Mouse (Mus musculus): ENCODE measurements around the gene Mettl21c. TPM values are rescaled to one million over a fixed set of nuclear protein-coding genes. Genes with fewer than 3 reads are reported as not detected.
A peak's percentile ranks its signal among the peaks of the same experiment; 100 is the strongest.
"Not testable (repeated sequence)": the region's sequence is repeated elsewhere in the genome, so short reads cannot be mapped to it uniquely, and the experiment has no call there.

The Mettl21c gene
- total RNA-seq (2021) = 100 to 1,000 TPM in 1 of 2 experiments, 10 to 100 TPM in 1; 89.0 to 108 TPM
- long read RNA-seq, experiment 1, transcript Mettl21c-201 (5 exons, 1,086 nt) = major isoform, 25 of 65 reads
- long read RNA-seq, experiment 1, transcript Mettl21c-202 (3 exons, 3,482 nt) = minor isoform, 10 of 65 reads
- long read RNA-seq, experiment 1, partial matches to known transcripts = 19 of 65 reads
- long read RNA-seq, experiment 1, other reads (novel, unspliced or antisense) = 11 of 65 reads
- long read RNA-seq, experiment 2, transcript Mettl21c-202 (3 exons, 3,482 nt) = minor isoform, 13 of 54 reads
- long read RNA-seq, experiment 2, transcript Mettl21c-201 (5 exons, 1,086 nt) = major isoform, 16 of 54 reads
- long read RNA-seq, experiment 2, partial matches to known transcripts = 16 of 54 reads
- long read RNA-seq, experiment 2, other reads (novel, unspliced or antisense) = 9 of 54 reads

DNA sequence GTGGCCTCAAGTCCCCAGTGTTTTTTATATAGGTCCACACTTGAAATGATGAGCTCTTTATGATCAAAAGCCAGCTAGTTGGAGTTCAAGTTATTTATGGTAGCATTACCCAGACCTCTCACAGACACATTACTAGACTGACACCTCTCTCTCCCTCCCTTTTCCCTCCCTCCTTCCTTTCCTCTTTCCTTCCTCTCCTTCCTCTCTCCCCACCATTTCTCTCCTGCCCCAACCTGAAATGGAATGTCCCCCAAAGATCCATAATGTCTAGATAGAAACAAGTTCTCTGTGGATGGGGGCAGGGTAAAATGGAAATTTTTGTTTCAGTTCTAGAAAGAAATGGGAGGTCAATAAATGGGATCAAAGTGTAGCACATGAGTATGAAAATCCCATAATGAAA, at the start of gene Mettl21c:
Gene Mettl21c (minus strand): TSS at position 101 of the 400 bp plus-strand sequence.
- DNase-seq = no peak

DNA sequence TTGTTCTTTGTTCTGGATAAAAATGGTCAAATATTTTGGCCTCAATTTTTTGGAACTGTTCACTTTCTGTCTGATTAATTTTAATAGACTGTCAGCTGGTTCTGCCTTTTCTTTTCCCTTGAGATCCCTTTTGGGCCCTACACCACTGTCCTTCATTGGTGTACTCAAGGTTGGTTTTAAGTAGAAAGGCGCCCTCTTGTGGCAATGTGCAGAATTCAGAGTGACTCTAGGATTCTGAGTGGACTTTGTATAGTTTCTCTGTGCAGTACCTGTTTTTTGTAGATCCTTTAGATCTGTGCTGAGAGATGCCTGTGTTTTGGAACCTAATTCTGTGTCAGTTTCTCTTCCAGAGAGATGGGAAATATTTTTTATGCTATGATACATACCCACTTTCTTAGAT, 44.8 kb upstream of the Mettl21c start:
- peak; percentile 40 for DNase-seq

GRCm38 (mm10) chr1:44063439-44063838, 43.6 kb upstream of the Mettl21c start:
- DNase-seq = no peak

GRCm38 (mm10) chr1:44061836-44062235, 42.0 kb upstream of the Mettl21c start, which contains the start of gene Gm8251:
Gm8251 (minus strand) TSS chr1:44061936.
- no peak for DNase-seq

DNA sequence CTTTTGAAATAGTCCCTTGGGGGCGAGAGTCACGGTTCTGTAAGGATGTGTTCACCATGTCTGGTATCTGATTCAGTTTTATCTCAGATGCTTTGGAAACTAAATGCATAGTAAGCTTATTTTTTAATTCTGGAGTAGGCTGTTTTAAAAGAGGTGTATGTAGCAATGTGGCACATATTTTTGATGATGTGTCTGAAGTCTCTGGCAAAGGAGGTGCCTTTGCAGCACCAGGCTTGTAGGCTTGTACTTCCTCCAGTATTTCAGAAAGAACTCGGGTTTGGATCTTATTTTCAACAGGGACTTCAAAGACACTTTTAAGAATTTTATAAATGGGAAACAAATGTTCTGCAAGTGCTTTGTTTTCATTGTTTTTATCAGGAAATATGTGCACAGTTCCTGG, 38.0 kb upstream of the Mettl21c start:
- DNase-seq = no peak

GRCm38 (mm10) chr1:44046556-44046955, 26.7 kb upstream of the Mettl21c start:
- no peak for DNase-seq

DNA sequence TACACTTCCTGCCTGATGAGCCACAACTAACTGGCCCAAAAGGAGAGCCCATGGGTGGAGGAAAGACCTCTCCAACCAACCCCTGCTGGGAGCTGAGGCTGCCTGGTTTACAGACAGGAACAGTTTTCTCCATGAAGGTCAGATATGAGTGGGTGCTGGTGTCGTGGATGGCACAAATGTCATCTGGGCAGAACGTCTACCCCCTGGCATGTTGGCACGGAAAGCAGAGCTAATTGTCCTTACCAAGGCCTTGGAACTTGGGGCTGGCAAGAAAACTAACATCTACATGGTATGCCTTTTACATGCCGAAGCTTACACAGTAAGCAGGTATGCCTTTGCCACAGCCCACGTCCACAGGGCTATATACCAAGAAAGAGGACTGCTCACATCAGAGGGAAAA, 25.9 kb upstream of the Mettl21c start:
- not testable (repeated sequence) for DNase-seq

DNA sequence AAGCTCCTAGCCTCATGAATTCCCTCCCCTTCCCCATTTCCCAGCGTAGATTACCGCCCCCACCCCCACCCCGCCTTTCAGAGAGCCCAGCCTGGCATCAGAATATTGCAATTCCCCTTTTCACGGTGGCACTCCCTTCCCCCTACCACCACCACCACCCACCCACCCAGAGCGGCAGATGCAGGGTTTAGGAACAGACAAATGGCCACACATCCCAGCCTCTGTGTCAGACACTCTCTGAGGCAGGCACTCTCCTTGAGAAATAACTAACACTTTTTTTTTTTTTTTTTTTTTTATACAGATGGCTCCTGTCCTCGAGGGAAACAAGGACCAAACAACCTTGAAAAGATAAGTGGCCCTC, 22.7 kb upstream of the Mettl21c start:
- no peak for DNase-seq

DNA sequence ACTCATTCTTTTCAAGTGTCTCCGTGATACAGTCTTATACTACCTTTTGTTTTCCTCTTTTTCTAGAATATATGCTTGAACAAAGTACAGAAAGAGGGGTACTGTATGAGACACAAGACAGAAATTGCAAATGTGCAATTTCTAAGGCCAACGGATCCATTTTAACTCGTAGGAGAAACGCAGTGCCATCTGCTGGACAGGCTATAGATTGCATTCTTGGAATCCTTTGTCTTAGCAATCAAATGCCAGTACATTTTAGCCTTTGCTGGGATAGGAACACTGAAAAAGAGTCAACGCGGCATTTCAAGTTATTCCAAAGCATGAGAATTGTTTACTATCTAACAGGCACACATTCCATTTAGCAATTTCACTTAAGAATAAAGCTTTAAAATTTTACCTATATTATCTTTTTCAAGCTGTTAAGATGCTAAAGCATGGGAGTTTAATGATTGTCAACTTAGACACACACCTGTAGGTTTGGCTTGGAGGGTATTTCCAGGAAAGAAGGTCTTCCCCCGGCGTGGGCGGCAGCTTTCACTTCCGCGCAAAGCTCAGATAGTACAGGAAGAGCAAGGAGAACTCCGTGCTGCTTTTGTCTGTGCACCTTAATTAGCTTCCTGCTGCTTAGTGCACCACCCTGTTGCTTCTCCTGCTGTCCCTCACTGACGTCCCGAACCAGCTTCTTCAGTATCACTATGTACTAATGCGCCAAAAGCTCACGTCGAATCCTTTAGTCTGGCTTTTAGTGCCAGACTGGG, 22.1 kb upstream of the Mettl21c start:
- DNase-seq = peak; percentile 64

DNA sequence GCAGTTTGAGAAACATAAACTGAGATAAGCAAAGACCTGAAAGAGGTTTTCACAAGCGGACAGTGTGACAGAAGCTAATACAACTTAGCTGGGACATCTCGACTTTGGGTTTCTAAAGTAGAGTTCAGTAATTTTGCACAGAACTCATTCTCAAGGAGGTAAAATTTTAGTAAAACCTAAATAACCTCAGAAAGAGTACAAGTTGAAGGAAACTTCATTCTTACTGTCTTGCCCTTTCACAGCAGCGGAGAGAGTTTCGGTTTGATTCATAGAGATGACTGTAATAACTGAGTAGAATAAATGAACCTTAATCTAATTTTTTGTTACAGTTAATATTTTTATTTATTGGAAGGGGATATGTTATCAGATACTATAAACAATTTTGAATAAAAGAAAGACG, 13.1 kb upstream of the Mettl21c start:
- no peak for DNase-seq

GRCm38 (mm10) chr1:44032213-44032612, 12.4 kb upstream of the Mettl21c start:
- DNase-seq = no peak

DNA sequence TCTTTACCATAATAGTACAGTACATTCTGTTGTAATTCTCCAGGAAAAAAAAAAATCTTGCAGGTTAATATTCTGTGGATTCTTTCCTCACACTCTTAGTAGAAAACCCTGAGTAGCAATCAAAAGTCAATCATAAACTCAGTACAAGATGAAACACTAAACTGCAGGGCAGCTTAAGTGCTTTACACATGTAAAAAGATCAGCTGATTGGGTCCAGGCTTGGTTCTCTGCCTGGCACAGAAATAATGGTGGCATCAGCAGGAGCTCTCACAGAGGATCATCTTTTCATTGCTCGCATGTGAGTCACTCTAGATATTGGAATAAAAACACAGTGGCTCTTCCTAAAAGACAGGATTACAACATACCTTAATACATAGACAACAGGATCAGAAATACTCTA, 7.8 kb upstream of the Mettl21c start:
- DNase-seq = peak; percentile 14

GRCm38 (mm10) chr1:44022656-44023055, 2.8 kb upstream of the Mettl21c start:
- no peak for DNase-seq

DNA sequence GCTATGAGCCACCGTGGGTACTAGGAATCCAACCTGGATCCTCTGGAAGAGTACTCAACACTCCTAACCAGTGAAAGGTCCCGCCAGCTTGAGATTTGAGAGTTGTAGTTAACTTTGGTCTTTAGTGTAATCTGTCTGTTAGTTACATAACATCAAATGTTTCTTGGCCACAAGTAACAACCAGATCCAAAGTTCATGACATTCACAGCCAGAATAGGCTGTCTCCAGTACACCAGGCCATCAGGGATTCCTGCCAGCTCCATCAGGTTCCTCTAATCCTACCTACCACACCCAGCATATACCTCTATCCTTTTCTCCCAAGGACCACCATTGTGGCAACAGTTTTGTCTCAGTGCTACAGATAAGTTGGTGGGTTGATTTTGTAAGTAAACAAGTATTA, 4.3 kb downstream of the Mettl21c start:
- DNase-seq = no peak

GRCm38 (mm10) chr1:44004513-44004912, 15.3 kb downstream of the Mettl21c start:
- no peak for DNase-seq

DNA sequence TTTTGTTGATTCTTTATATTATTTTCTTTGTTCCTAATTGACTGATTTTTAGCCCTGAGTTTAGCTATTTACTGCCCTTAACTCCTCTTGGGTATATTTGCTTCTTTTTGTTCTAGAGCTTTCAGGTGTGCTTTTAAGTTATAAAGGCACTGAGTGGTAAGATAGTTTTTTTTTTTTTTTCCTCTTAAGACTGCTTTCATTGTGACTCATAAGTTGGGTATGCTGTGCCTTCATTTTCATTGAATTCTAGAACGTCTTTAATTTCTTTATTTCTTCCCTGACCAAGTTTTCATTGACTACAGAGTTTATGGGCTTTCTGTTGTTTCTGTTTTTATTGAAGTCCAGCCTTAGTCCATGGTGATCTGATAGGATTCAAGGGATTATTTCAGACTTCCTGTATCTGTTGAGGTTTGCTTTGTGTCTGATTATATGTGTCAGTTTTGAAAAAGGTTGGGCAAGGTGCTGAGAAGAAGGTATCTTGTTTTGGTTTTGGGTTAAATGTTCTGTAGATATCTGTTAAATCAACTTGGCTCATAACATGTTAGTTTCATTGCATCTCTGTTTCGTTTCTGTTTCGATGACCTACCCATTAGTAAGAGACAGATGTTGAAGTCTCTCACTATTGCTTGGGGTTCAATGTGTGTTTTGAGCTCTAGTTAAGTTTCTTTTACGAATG, 22.8 kb downstream of the Mettl21c start:
- no peak for DNase-seq

GRCm38 (mm10) chr1:43971089-43971488, 48.7 kb downstream of the Mettl21c start:
- no peak for DNase-seq

DNA sequence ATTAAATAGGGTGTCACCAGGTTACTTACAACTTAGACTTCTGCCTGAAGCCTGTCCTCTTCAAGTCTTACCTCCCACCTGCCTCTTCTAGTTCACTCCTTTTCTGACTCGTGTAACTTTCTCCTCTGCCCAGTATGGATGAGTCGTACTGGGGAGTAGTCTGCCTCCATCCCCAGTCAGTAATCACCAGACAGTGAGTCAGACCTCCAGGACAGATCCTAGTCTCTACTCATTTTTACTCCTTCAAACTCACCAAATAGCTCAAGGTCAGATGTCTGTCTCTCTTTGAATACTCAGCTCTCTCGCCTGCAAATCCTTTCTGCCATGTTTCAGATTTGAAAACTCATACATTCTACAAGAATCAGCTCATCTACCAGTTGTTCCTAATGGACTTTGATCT, 50.5 kb downstream of the Mettl21c start:
- no peak for DNase-seq

DNA sequence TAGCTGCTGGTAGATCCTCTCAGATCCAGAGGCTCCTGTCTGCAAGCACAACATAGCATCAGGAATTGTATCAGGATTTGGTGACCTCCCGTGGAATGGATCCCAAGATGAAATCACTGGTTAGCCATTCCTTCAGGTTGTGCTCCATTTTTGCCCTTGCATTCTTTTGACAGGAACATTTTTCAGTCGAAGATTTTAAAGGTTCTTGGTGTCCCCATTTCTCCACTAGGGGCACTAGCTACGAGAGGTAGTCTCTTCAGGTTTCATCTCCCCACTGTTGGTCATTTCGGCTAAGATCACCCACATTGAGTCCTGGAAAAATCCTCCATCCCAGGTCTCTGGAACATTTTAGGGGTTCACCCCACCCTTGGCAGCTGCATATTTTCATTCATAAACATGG, 53.1 kb downstream of the Mettl21c start:
- no peak for DNase-seq

- DNase-seq = no peak
Observed at GRCm38 (mm10) chr1:43964381-43964780, 55.5 kb downstream of the Mettl21c start.
